Mouse (Mus musculus) ES-E14 (cell line): ENCODE measurements around the gene Gm45717. TPM values are rescaled to one million over a fixed set of nuclear protein-coding genes. Genes with fewer than 3 reads are reported as not detected.

Source experiments
- DNase-seq: peaks from one replicate; pipeline ENCODE4 v3.0.0-alpha.2; 2013; ENCODE audit warnings: low read depth, low spot score
- H3K27ac ChIP-seq: 2 replicates; pipeline ENCODE4 v1.5.1; 2012; ENCODE audit warnings: low read depth, mild to moderate bottlenecking, low read length, moderate library complexity, mixed read lengths; ENCODE audit not compliant: poor library complexity, insufficient read depth, severe bottlenecking
- H3K36me3 ChIP-seq: 2 replicates; pipeline ENCODE4 v1.6.1; 2012; ENCODE audit warnings: mild to moderate bottlenecking, low read length, moderate library complexity, mixed read lengths; ENCODE audit not compliant: control insufficient read depth, poor library complexity, insufficient read depth, severe bottlenecking
- H3K4me1 ChIP-seq, 2 experiments: fragments of 150-350 bp in 1 of 2; sonication (generic) in 1 of 2; 2 replicates each; pipeline ENCODE4 v1.6.1; 2012; ENCODE audit warnings: low read length in 2 of 2, mild to moderate bottlenecking in 1 of 2, mixed read lengths in 1 of 2; ENCODE audit not compliant: control insufficient read depth in 2 of 2, insufficient read depth in 2 of 2, poor library complexity in 1 of 2
- H3K4me3 ChIP-seq, 2 experiments: fragments of 150-350 bp in 1 of 2; sonication (generic) in 1 of 2; 2 replicates each; pipeline ENCODE4 v1.5.1; 2012; ENCODE audit warnings: low read length in 2 of 2, low read depth in 1 of 2, mild to moderate bottlenecking in 1 of 2, mixed read lengths in 1 of 2; ENCODE audit not compliant: insufficient read depth in 1 of 2, poor library complexity in 1 of 2, severe bottlenecking in 1 of 2
- H3K9ac ChIP-seq: 2 replicates; pipeline ENCODE4 v1.6.1; 2012; ENCODE audit warnings: low read depth, mild to moderate bottlenecking, low read length, mixed read lengths; ENCODE audit not compliant: poor library complexity, insufficient read depth, severe bottlenecking
- H3K9me3 ChIP-seq: fragments of 150-350 bp; sonication (generic); 2 replicates; pipeline ENCODE4 v1.6.1; 2012; ENCODE audit warnings: low read depth, mild to moderate bottlenecking, low read length; ENCODE audit not compliant: control insufficient read depth, insufficient read depth
- CHD2 ChIP-seq: IDR thresholded peaks from 2 replicates; pipeline ENCODE4 v1.6.1; 2014; ENCODE audit warnings: mild to moderate bottlenecking, low read depth, low read length, inconsistent platforms
- HCFC1 ChIP-seq: IDR thresholded peaks from 2 replicates; pipeline ENCODE4 v1.6.1; 2012; ENCODE audit warnings: low read length, inconsistent platforms, borderline replicate concordance; ENCODE audit not compliant: insufficient read depth
- MAFK ChIP-seq: IDR thresholded peaks from 2 replicates; pipeline ENCODE4 v1.6.1; 2014; ENCODE audit warnings: mild to moderate bottlenecking, low read depth, low read length, inconsistent platforms; ENCODE audit not compliant: insufficient read depth
- ZC3H11A ChIP-seq: IDR thresholded peaks from 2 replicates; pipeline ENCODE4 v1.6.1; 2012; ENCODE audit warnings: low read depth, mild to moderate bottlenecking, inconsistent platforms, low read length, borderline replicate concordance
- ZNF384 ChIP-seq: IDR thresholded peaks from 2 replicates; pipeline ENCODE4 v1.6.1; 2012; ENCODE audit warnings: low read depth, low read length, inconsistent platforms
- in situ Hi-C, 2 experiments: fragments of 600-800 bp; cut with MboI; formaldehyde crosslinking; loops; one replicate each; pipeline ENCODE4 v1.15.1; 2025; ENCODE audit warnings: low sequenced_read_pairs in 2 of 2, inconsistent platforms in 1 of 2; ENCODE audit not compliant: unreplicated experiment in 2 of 2
- total RNA-seq: library from RNA; depleted of rRNA; stranded (reverse); fragments of 300-350 nt; gene quantifications from 2 replicates; pipeline ENCODE4 v1.2.3, GENCODE M21; 2012

Gm45717 gene
- total RNA-seq, 1 experiment, result not detected

DNA sequence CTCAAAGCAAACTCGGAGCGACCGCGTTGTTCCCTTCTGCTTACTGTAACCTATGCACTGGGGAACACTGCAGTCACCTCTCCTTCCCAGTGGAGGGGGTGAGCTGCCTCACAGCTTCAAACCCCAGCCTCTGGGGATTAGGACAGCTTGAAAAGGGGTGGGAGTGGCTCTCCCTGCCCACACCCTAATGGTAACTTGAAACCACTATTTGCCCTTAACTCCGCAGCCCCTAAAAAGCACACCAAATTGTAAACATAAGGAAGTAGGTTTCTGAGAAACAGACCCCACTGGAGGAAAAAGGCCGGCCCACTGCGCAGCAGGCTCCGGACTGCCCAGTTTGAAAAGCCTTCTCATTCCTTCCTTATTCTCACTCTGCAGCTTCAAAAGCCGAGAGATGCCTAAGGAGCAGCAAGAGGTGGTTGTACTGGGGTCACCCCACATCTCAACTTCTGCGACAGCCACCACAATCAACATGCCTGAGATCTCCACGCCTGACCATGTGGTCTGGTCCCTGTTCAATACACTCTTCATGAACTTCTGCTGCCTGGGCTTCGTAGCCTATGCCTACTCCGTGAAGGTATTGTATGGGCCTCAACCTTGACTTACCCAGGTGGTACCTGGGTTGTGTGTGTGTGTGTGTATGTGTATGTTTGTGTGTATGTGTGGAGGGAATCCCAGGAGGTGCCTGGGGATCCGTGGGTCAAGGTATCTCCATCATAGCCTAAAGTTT is 12.3 kb upstream of the Gm45717 start:
- Histone ChIP-seq H3K27ac (peak overlapping the region; percentile 75), H3K36me3 (peaks cover 9% of the 10 kb centered on the region; the same call in 1 of the 2 replicates), H3K9me3 (no peaks in the 10 kb centered on the region), H3K4me3 (peak overlapping the region; percentile 51 to 77), H3K4me1 (peaks cover 13 to 43% of the 10 kb centered on the region in 2 experiments; a peak in 3 of 4 replicates), H3K9ac (peak overlapping the region; percentile 74)
- DNase-seq, result peak; percentile 63
- in situ Hi-C loops, result no loop called here
- TF ChIP-seq MAFK (no peak), CHD2 (no peak), ZNF384 (no peak), HCFC1 (no peak), ZC3H11A (no peak)

GRCm38 (mm10) chr7:140966921-140967320 is 11.2 kb upstream of the Gm45717 start, which contains the start of gene Ifitm1:
Gene Ifitm1, plus strand, starts transcription at chr7:140967221.
- H3K4me3 ChIP-seq, result peak within 1 kb of the TSS; percentile 51 to 77
- H3K9ac ChIP-seq, result no peak within 1 kb of the TSS; the same call in 1 of the 2 replicates
- in situ Hi-C loops, result no loop called here
- H3K9me3 ChIP-seq, result no peaks in the 10 kb centered on the region
- TF ChIP-seq ZNF384 (no peak), CHD2 (no peak), ZC3H11A (no peak), MAFK (no peak), HCFC1 (no peak)
- peak within 1 kb of the TSS; percentile 75 for H3K27ac ChIP-seq
- H3K4me1 ChIP-seq, result peaks cover 21 to 44% of the 10 kb centered on the region in 2 experiments
- peaks cover 9% of the 10 kb centered on the region; the same call in 1 of the 2 replicates for H3K36me3 ChIP-seq
- no peak for DNase-seq

DNA sequence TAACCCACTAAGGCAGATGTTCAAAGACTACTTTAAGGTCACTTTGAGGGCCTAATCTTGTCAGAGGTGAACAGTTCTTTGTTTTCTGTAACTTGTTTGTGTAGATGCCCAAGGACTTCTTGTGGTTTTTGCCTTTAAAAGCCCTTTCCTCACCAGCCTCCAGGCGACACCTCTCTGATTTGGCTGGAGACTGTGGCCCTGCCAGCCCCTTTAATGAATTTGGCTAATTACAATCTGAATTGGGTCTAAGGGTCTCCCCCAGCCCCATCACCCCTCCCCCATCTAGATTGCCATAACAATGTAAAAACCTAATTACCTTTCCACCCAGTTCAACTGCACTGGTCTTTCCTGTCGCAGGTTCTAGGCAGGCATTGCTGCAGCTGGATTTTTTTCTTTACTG is 7.0 kb upstream of the Gm45717 start:
- DNase-seq, result peak; percentile 68
- Histone ChIP-seq H3K9me3 (no peaks in the 10 kb centered on the region), H3K36me3 (no peaks in the 10 kb centered on the region), H3K9ac (peak overlapping the region; percentile 7; the same call in 1 of the 2 replicates), H3K4me3 (peak overlapping the region; percentile 45 to 57; a peak in 1 of 4 replicates), H3K4me1 (peaks cover 19 to 28% of the 10 kb centered on the region in 2 experiments), H3K27ac (peak overlapping the region; percentile 93)
- in situ Hi-C loops, result no loop called here
- TF ChIP-seq CHD2 (no peak), ZNF384 (no peak), ZC3H11A (no peak), MAFK (no peak), HCFC1 (no peak)

GRCm38 (mm10) chr7:140961416-140961815 is 5.7 kb upstream of the Gm45717 start:
- TF ChIP-seq ZNF384 (no peak), CHD2 (no peak), MAFK (no peak), ZC3H11A (no peak), HCFC1 (no peak)
- H3K36me3 ChIP-seq, result no peaks in the 10 kb centered on the region
- no peak overlapping the region for H3K4me3 ChIP-seq
- peak overlapping the region; percentile 89 for H3K27ac ChIP-seq
- no peak for DNase-seq
- H3K9ac ChIP-seq, result no peak overlapping the region; the same call in 1 of the 2 replicates
- in situ Hi-C loops, result no loop called here
- peaks cover 17 to 28% of the 10 kb centered on the region in 2 experiments for H3K4me1 ChIP-seq
- H3K9me3 ChIP-seq, result no peaks in the 10 kb centered on the region
